Mouse (Mus musculus) MEL (cell line): ENCODE data around the gene Itsn2. TPM values are rescaled to one million over a fixed set of nuclear protein-coding genes. Genes with fewer than 3 reads are reported as not detected.

ENCODE experiments used
- DNase-seq: peaks from one replicate; pipeline ENCODE4 v3.0.0; 2011; ENCODE audit warnings: low read depth, low spot score
- H3K27ac ChIP-seq: 2 replicates; pipeline ENCODE4 v1.5.1; 2012; ENCODE audit warnings: low read depth, mild to moderate bottlenecking, control low read depth, low read length, moderate library complexity; ENCODE audit not compliant: control insufficient read depth
- H3K27me3 ChIP-seq, 2 experiments: fragments of 150-350 bp in 1 of 2; sonication (generic) in 1 of 2; 2 replicates each; pipeline ENCODE4 v1.6.1; 2012; ENCODE audit warnings: low read length in 2 of 2, mild to moderate bottlenecking in 2 of 2, improper control_type of control experiment in 1 of 2, moderate library complexity in 1 of 2; ENCODE audit not compliant: insufficient read depth in 2 of 2, control insufficient read depth in 1 of 2
- H3K36me3 ChIP-seq, 2 experiments: 2 replicates each; pipeline ENCODE4 v1.6.1; 2012 to 2014; ENCODE audit warnings: low read length in 2 of 2, improper control_type of control experiment in 1 of 2, inconsistent platforms in 1 of 2, mild to moderate bottlenecking in 1 of 2; ENCODE audit not compliant: insufficient read depth in 2 of 2, control insufficient read depth in 1 of 2
- H3K4me1 ChIP-seq, 2 experiments: fragments of 150-350 bp in 1 of 2; sonication (generic) in 1 of 2; 2 replicates each; pipeline ENCODE4 v1.6.1; 2012; ENCODE audit warnings: low read length in 2 of 2, improper control_type of control experiment in 1 of 2, mild to moderate bottlenecking in 1 of 2; ENCODE audit not compliant: insufficient read depth in 2 of 2, control insufficient read depth in 1 of 2
- H3K4me3 ChIP-seq, 2 experiments: fragments of 150-350 bp in 1 of 2; sonication (generic) in 1 of 2; 2 replicates each; pipeline ENCODE4 v1.5.1; 2012; ENCODE audit warnings: low read depth in 2 of 2, low read length in 2 of 2, mild to moderate bottlenecking in 2 of 2, moderate library complexity in 2 of 2, control low read depth in 1 of 2, improper control_type of control experiment in 1 of 2; ENCODE audit not compliant: control insufficient read depth in 1 of 2, insufficient read depth in 1 of 2
- H3K79me2 ChIP-seq: 2 replicates; pipeline ENCODE4 v1.6.1; 2012; ENCODE audit warnings: mild to moderate bottlenecking, low read length, moderate library complexity; ENCODE audit not compliant: control insufficient read depth, poor library complexity, insufficient read depth
- H3K9ac ChIP-seq: 2 replicates; pipeline ENCODE4 v1.6.1; 2012; ENCODE audit warnings: low read depth, mild to moderate bottlenecking, control low read depth, low read length, moderate library complexity; ENCODE audit not compliant: control insufficient read depth, poor library complexity, severe bottlenecking
- H3K9me3 ChIP-seq: fragments of 150-350 bp; sonication (generic); replicated peaks from 2 replicates; pipeline ENCODE4 v1.6.1; 2012; ENCODE audit warnings: mild to moderate bottlenecking, low read length, improper control_type of control experiment, moderate library complexity; ENCODE audit not compliant: insufficient read depth
- BHLHE40 ChIP-seq: IDR thresholded peaks from 2 replicates; pipeline ENCODE4 v1.6.1; 2012; ENCODE audit warnings: low read depth, mild to moderate bottlenecking, inconsistent platforms, low read length, improper control_type of control experiment, borderline replicate concordance
- CHD1 ChIP-seq: IDR thresholded peaks from 2 replicates; pipeline ENCODE4 v1.6.1; 2012; ENCODE audit warnings: low read depth, mild to moderate bottlenecking, inconsistent platforms, low read length, improper control_type of control experiment
- CHD2 ChIP-seq: IDR thresholded peaks from 2 replicates; pipeline ENCODE4 v1.6.1; 2011; ENCODE audit warnings: low read length, improper control_type of control experiment
- CTCF ChIP-seq, 3 experiments: IDR thresholded peaks in 2 of 3; conservative IDR thresholded peaks in 1 of 3; 2 replicates each; pipeline ENCODE4 v1.5.1; 2011 to 2012; ENCODE audit warnings: low read length in 3 of 3, low read depth in 2 of 3, mild to moderate bottlenecking in 2 of 3, improper control_type of control experiment in 1 of 3, inconsistent platforms in 1 of 3, mixed read lengths in 1 of 3, moderate library complexity in 1 of 3; ENCODE audit not compliant: control insufficient read depth in 1 of 3, insufficient read depth in 1 of 3, poor library complexity in 1 of 3, severe bottlenecking in 1 of 3
- E2F4 ChIP-seq: IDR thresholded peaks from 2 replicates; pipeline ENCODE4 v1.6.1; 2011; ENCODE audit warnings: low read depth, low read length, improper control_type of control experiment, borderline replicate concordance
- ELF1 ChIP-seq: IDR thresholded peaks from 2 replicates; pipeline ENCODE4 v1.6.1; 2014; ENCODE audit warnings: low read depth, mild to moderate bottlenecking, inconsistent platforms, low read length, improper control_type of control experiment, moderate library complexity
- EP300 ChIP-seq, 2 experiments: IDR thresholded peaks; 2 replicates each; pipeline ENCODE4 v1.6.1; 2011; ENCODE audit warnings: improper control_type of control experiment in 2 of 2, low read length in 2 of 2, low read depth in 1 of 2, mild to moderate bottlenecking in 1 of 2
- ETS1 ChIP-seq: IDR thresholded peaks from 2 replicates; pipeline ENCODE4 v1.6.1; 2012; ENCODE audit warnings: low read depth, mild to moderate bottlenecking, inconsistent platforms, low read length, improper control_type of control experiment, moderate library complexity
- GABPA ChIP-seq: IDR thresholded peaks from 2 replicates; pipeline ENCODE4 v1.6.1; 2012; ENCODE audit warnings: low read depth, mild to moderate bottlenecking, inconsistent platforms, low read length, improper control_type of control experiment, moderate library complexity
- GATA1 ChIP-seq: IDR thresholded peaks from 2 replicates; pipeline ENCODE4 v1.6.1; 2011; ENCODE audit warnings: low read depth, low read length, improper control_type of control experiment
- HCFC1 ChIP-seq: IDR thresholded peaks from 2 replicates; pipeline ENCODE4 v1.6.1; 2012; ENCODE audit warnings: low read depth, mild to moderate bottlenecking, inconsistent platforms, low read length, improper control_type of control experiment, moderate library complexity
- JUND ChIP-seq: IDR thresholded peaks from 2 replicates; pipeline ENCODE4 v1.6.1; 2011; ENCODE audit warnings: low read depth, mild to moderate bottlenecking, improper control_type of control experiment, low read length
- KAT2A ChIP-seq: conservative IDR thresholded peaks from 2 replicates; pipeline ENCODE4 v1.6.1; 2012; ENCODE audit warnings: low read depth, low read length, improper control_type of control experiment, inconsistent platforms
- MAFK ChIP-seq: IDR thresholded peaks from 2 replicates; pipeline ENCODE4 v1.6.1; 2011; ENCODE audit warnings: low read depth, mild to moderate bottlenecking, low read length, improper control_type of control experiment, borderline replicate concordance
- MAX ChIP-seq: IDR thresholded peaks from 2 replicates; pipeline ENCODE4 v1.6.1; 2011; ENCODE audit warnings: low read length, improper control_type of control experiment
- MAZ ChIP-seq: IDR thresholded peaks from 2 replicates; pipeline ENCODE4 v1.6.1; 2012; ENCODE audit warnings: low read depth, mild to moderate bottlenecking, inconsistent platforms, low read length, improper control_type of control experiment
- MEF2A ChIP-seq: IDR thresholded peaks from 2 replicates; pipeline ENCODE4 v1.6.1; 2014; ENCODE audit warnings: low read depth, mild to moderate bottlenecking, inconsistent platforms, low read length, improper control_type of control experiment; ENCODE audit not compliant: poor library complexity, insufficient replicate concordance, severe bottlenecking; ENCODE audit errors: extremely low read depth
- MXI1 ChIP-seq: IDR thresholded peaks from 2 replicates; pipeline ENCODE4 v1.6.1; 2011; ENCODE audit warnings: mild to moderate bottlenecking, low read depth, low read length, improper control_type of control experiment
- MYB ChIP-seq: IDR thresholded peaks from 2 replicates; pipeline ENCODE4 v1.6.1; 2011; ENCODE audit warnings: mild to moderate bottlenecking, low read depth, low read length, improper control_type of control experiment
- MYC ChIP-seq: IDR thresholded peaks from 2 replicates; pipeline ENCODE4 v1.6.1; 2011; ENCODE audit warnings: low read depth, mild to moderate bottlenecking, low read length, improper control_type of control experiment, moderate library complexity
- NELFE ChIP-seq: IDR thresholded peaks from 2 replicates; pipeline ENCODE4 v1.6.1; 2011; ENCODE audit warnings: low read depth, low read length, improper control_type of control experiment
- NRF1 ChIP-seq: IDR thresholded peaks from 2 replicates; pipeline ENCODE4 v1.6.1; 2014; ENCODE audit warnings: low read depth, mild to moderate bottlenecking, inconsistent platforms, low read length, improper control_type of control experiment, moderate library complexity; ENCODE audit not compliant: poor library complexity, insufficient read depth, severe bottlenecking
- POLR2A ChIP-seq, 2 experiments: IDR thresholded peaks; 2 replicates each; pipeline ENCODE4 v1.6.1; 2011 to 2012; ENCODE audit warnings: low read length in 2 of 2, mild to moderate bottlenecking in 2 of 2, control low read depth in 1 of 2, improper control_type of control experiment in 1 of 2, low read depth in 1 of 2, moderate library complexity in 1 of 2; ENCODE audit not compliant: control insufficient read depth in 1 of 2, insufficient read depth in 1 of 2, poor library complexity in 1 of 2
- POLR2AphosphoS2 ChIP-seq: IDR thresholded peaks from 2 replicates; pipeline ENCODE4 v1.6.1; 2011; ENCODE audit warnings: low read length, improper control_type of control experiment
- POLR2AphosphoS5 ChIP-seq: IDR thresholded peaks from 2 replicates; pipeline ENCODE4 v1.6.1; 2012; ENCODE audit warnings: low read depth, borderline replicate concordance, mild to moderate bottlenecking, inconsistent platforms, low read length, moderate library complexity, mixed read lengths
- RAD21 ChIP-seq: IDR thresholded peaks from 2 replicates; pipeline ENCODE4 v1.6.1; 2011; ENCODE audit warnings: mild to moderate bottlenecking, low read depth, low read length, improper control_type of control experiment
- RCOR1 ChIP-seq: IDR thresholded peaks from 2 replicates; pipeline ENCODE4 v1.6.1; 2012; ENCODE audit warnings: low read depth, mild to moderate bottlenecking, inconsistent platforms, low read length, improper control_type of control experiment
- SIN3A ChIP-seq: IDR thresholded peaks from 2 replicates; pipeline ENCODE4 v1.6.1; 2012; ENCODE audit warnings: low read length, improper control_type of control experiment, inconsistent platforms
- SMC3 ChIP-seq: IDR thresholded peaks from 2 replicates; pipeline ENCODE4 v1.6.1; 2011; ENCODE audit warnings: low read depth, low read length, improper control_type of control experiment
- TAL1 ChIP-seq: IDR thresholded peaks from 2 replicates; pipeline ENCODE4 v1.6.1; 2012; ENCODE audit warnings: mild to moderate bottlenecking, inconsistent platforms, low read length, moderate library complexity, mixed read lengths
- TBP ChIP-seq: IDR thresholded peaks from 2 replicates; pipeline ENCODE4 v1.8.0; 2011; ENCODE audit warnings: low read depth, low read length, improper control_type of control experiment
- TCF12 ChIP-seq: IDR thresholded peaks from 2 replicates; pipeline ENCODE4 v1.6.1; 2014; ENCODE audit warnings: low read depth, mild to moderate bottlenecking, inconsistent platforms, low read length, improper control_type of control experiment, moderate library complexity
- USF1 ChIP-seq: IDR thresholded peaks from 2 replicates; pipeline ENCODE4 v1.6.1; 2014; ENCODE audit warnings: low read depth, mild to moderate bottlenecking, inconsistent platforms, low read length, improper control_type of control experiment, moderate library complexity
- USF2 ChIP-seq, 2 experiments: IDR thresholded peaks; 2 replicates each; pipeline ENCODE4 v1.6.1; 2011 to 2012; ENCODE audit warnings: improper control_type of control experiment in 2 of 2, low read length in 2 of 2, borderline replicate concordance in 1 of 2, inconsistent platforms in 1 of 2, low read depth in 1 of 2, mild to moderate bottlenecking in 1 of 2; ENCODE audit not compliant: insufficient read depth in 1 of 2
- ZC3H11A ChIP-seq: IDR thresholded peaks from 2 replicates; pipeline ENCODE4 v1.6.1; 2012; ENCODE audit warnings: low read depth, mild to moderate bottlenecking, inconsistent platforms, low read length, improper control_type of control experiment
- ZKSCAN1 ChIP-seq: IDR thresholded peaks from 2 replicates; pipeline ENCODE4 v1.6.1; 2012; ENCODE audit warnings: low read depth, mild to moderate bottlenecking, inconsistent platforms, low read length, improper control_type of control experiment, moderate library complexity
- ZMIZ1 ChIP-seq: IDR thresholded peaks from 2 replicates; pipeline ENCODE4 v1.6.1; 2012; ENCODE audit warnings: low read depth, mild to moderate bottlenecking, inconsistent platforms, low read length, improper control_type of control experiment, moderate library complexity
- ZNF384 ChIP-seq: IDR thresholded peaks from 2 replicates; pipeline ENCODE4 v1.6.1; 2012; ENCODE audit warnings: low read depth, mild to moderate bottlenecking, inconsistent platforms, low read length, improper control_type of control experiment
- polyA plus RNA-seq, 2 experiments: library from polyadenylated mRNA; stranded (reverse) in 1 of 2; unstranded in 1 of 2; fragments of >175 nt in 1 of 2; fragments of >200 nt in 1 of 2; gene quantifications; 2 replicates each; pipeline versions ENCODE4 v1.2.1 to v1.2.4; 2012; ENCODE audit warnings: low replicate concordance in 2 of 2, low read depth in 1 of 2; ENCODE audit not compliant: insufficient read length in 2 of 2, insufficient read depth in 1 of 2, missing spikeins in 1 of 2
- total RNA-seq: library from RNA; depleted of rRNA; stranded (reverse); fragments of 300-350 nt; gene quantifications from 2 replicates; pipeline ENCODE4 v1.2.3, GENCODE M21; 2012

Itsn2 gene
- total and polyA plus RNA-seq, 3 experiments: 40.1 to 218 (median 47.5) TPM

- H3K27me3 ChIP-seq: no peaks in the 10 kb centered on the region
- H3K4me1 ChIP-seq: peaks cover 7 to 15% of the 10 kb centered on the region in 2 experiments
- H3K4me3 ChIP-seq: no peak overlapping the region
- no peak overlapping the region for H3K9ac ChIP-seq
- H3K27ac ChIP-seq: peak overlapping the region; percentile 67
- no peaks in the 10 kb centered on the region for H3K79me2 ChIP-seq
- no peaks in the 10 kb centered on the region for H3K9me3 ChIP-seq
- peak; percentile 81 for DNase-seq
- H3K36me3 ChIP-seq: peaks cover 17 to 32% of the 10 kb centered on the region in 2 experiments
- TF ChIP-seq GABPA: no peak
- TF ChIP-seq HCFC1: no peak
- TF ChIP-seq CHD1: no peak
- peak; percentile 74 to 89 for TF ChIP-seq EP300 (IDR thresholded peaks at IDR 0.05; ENCODE audit: low read depth in 1 of 2, low read length in 2 of 2)
- no peak for TF ChIP-seq E2F4
- no peak for TF ChIP-seq TAL1
- TF ChIP-seq ZNF384: peak; percentile 51
- TF ChIP-seq ZKSCAN1: no peak
- peak; percentile 38; the same call in 1 of the 2 replicates for TF ChIP-seq MYB
- TF ChIP-seq NRF1: no peak
- TF ChIP-seq MAFK: no peak
- no peak for TF ChIP-seq SMC3
- TF ChIP-seq TCF12: 0 out of 2 replicates have a peak, but pooled peaks have one; percentile 26
- peak; percentile 54; the same call in 1 of the 2 replicates for TF ChIP-seq ETS1
- no peak for TF ChIP-seq USF2 (IDR thresholded peaks at IDR 0.05; ENCODE audit: borderline replicate concordance in 1 of 2, insufficient read depth in 1 of 2, low read depth in 1 of 2, low read length in 2 of 2)
- no peak for TF ChIP-seq CHD2
- no peak for TF ChIP-seq MAX
- no peak for TF ChIP-seq USF1
- TF ChIP-seq POLR2AphosphoS2: no peak
- TF ChIP-seq MEF2A: no peak
- no peak for TF ChIP-seq NELFE
- no peak for TF ChIP-seq MAZ
- no peak for TF ChIP-seq RAD21
- TF ChIP-seq BHLHE40: no peak
- TF ChIP-seq JUND: 0 out of 2 replicates have a peak, but pooled peaks have one; percentile 32
- TF ChIP-seq ELF1: no peak
- no peak for TF ChIP-seq MXI1
- no peak for TF ChIP-seq TBP
- TF ChIP-seq RCOR1: peak; percentile 73; the same call in 1 of the 2 replicates
- no peak for TF ChIP-seq ZC3H11A
- TF ChIP-seq MYC: no peak
- no peak for TF ChIP-seq POLR2A (IDR thresholded peaks at IDR 0.05; ENCODE audit: control insufficient read depth in 1 of 2, insufficient read depth in 1 of 2, low read depth in 1 of 2, low read length in 2 of 2, poor library complexity in 1 of 2)
- TF ChIP-seq POLR2AphosphoS5: no peak
- no peak for TF ChIP-seq CTCF (IDR thresholded peaks at IDR 0.05 in 2 of 3, conservative IDR thresholded peaks at IDR 0.05 in 1 of 3; ENCODE audit: control insufficient read depth in 1 of 3, insufficient read depth in 1 of 3, low read depth in 2 of 3, low read length in 3 of 3, poor library complexity in 1 of 3, severe bottlenecking in 1 of 3)
- TF ChIP-seq KAT2A: no peak
- TF ChIP-seq ZMIZ1: no peak
- TF ChIP-seq GATA1: peak; percentile 87
- peak; percentile 34; the same call in 1 of the 2 replicates for TF ChIP-seq SIN3A
Observed at GRCm38 (mm10) chr12:4640737-4641136, 48.3 kb downstream of the Itsn2 start.
